Mouse (Mus musculus) liver (tissue): ENCODE results near the gene Nf2.
A peak's percentile ranks its signal among the peaks of the same experiment; 100 is the strongest.

ENCODE experiments used
- DNase-seq: peaks from one replicate; pipeline ENCODE4 v3.0.0-alpha.2; 2020; ENCODE audit warnings: mixed read lengths

Nf2 gene

GRCm38 (mm10) chr11:4740785-4741184, 108.6 kb downstream of the Nf2 start:
- no peak for DNase-seq

GRCm38 (mm10) chr11:4738719-4739118, 110.6 kb downstream of the Nf2 start:
- no peak for DNase-seq

- no peak for DNase-seq
Observed at GRCm38 (mm10) chr11:4737682-4738081, 111.7 kb downstream of the Nf2 start.

- no peak for DNase-seq
Observed at GRCm38 (mm10) chr11:4736355-4736754, 113.0 kb downstream of the Nf2 start.

GRCm38 (mm10) chr11:4734179-4734578, 115.2 kb downstream of the Nf2 start:
- DNase-seq: peak; percentile 36

GRCm38 (mm10) chr11:4731781-4732180, 117.6 kb downstream of the Nf2 start:
- no peak for DNase-seq

- no peak for DNase-seq
Observed at GRCm38 (mm10) chr11:4730913-4731312, 118.4 kb downstream of the Nf2 start.

- no peak for DNase-seq
Observed at GRCm38 (mm10) chr11:4730096-4730495, 119.2 kb downstream of the Nf2 start.

- peak; percentile 40 for DNase-seq
Observed at GRCm38 (mm10) chr11:4729603-4730002, 119.7 kb downstream of the Nf2 start.

GRCm38 (mm10) chr11:4721728-4722127, 127.6 kb downstream of the Nf2 start:
- DNase-seq: no peak

- DNase-seq: no peak
Observed at GRCm38 (mm10) chr11:4720900-4721580, 128.3 kb downstream of the Nf2 start.

GRCm38 (mm10) chr11:4720393-4720792, 128.9 kb downstream of the Nf2 start:
- DNase-seq: no peak

GRCm38 (mm10) chr11:4719961-4720360, 129.4 kb downstream of the Nf2 start:
- DNase-seq: no peak

GRCm38 (mm10) chr11:4718548-4718947, 130.8 kb downstream of the Nf2 start:
- DNase-seq: no peak

GRCm38 (mm10) chr11:4716530-4717236, 132.7 kb downstream of the Nf2 start:
- no peak for DNase-seq
